Mouse (Mus musculus) G1E-ER4 (cell line): ENCODE data around the gene Gm28230. TPM values are rescaled to one million over a fixed set of nuclear protein-coding genes. Genes with fewer than 3 reads are reported as not detected.

Source experiments
- GATA1 ChIP-seq: IDR thresholded peaks from one replicate; pipeline ENCODE4 v1.8.0; 2012; ENCODE audit warnings: low read length, inconsistent platforms
- polyA plus RNA-seq: library from polyadenylated mRNA; stranded (reverse); fragments of >175 nt; gene quantifications from 2 replicates; pipeline ENCODE4 v1.2.3, GENCODE M21; 2012

Gene Gm28230
- polyA plus RNA-seq, 1 experiment = not detected

- TF ChIP-seq GATA1 = no peak
Measured at GRCm38 (mm10) chr2:74736688-74737577, 10.4 kb downstream of the Gm28230 start.

- TF ChIP-seq GATA1 = no peak
Measured at GRCm38 (mm10) chr2:74737578-74738070, 11.1 kb downstream of the Gm28230 start.

GRCm38 (mm10) chr2:74738623-74739475 is 12.3 kb downstream of the Gm28230 start:
- TF ChIP-seq GATA1 = no peak

- TF ChIP-seq GATA1 = no peak
Measured at GRCm38 (mm10) chr2:74739476-74739800, 12.9 kb downstream of the Gm28230 start.

GRCm38 (mm10) chr2:74739869-74740268 is 13.3 kb downstream of the Gm28230 start:
- no peak for TF ChIP-seq GATA1

GRCm38 (mm10) chr2:74740311-74741091 is 14.0 kb downstream of the Gm28230 start:
- no peak for TF ChIP-seq GATA1

- no peak for TF ChIP-seq GATA1
Measured at GRCm38 (mm10) chr2:74741252-74741978, 14.9 kb downstream of the Gm28230 start.

- no peak for TF ChIP-seq GATA1
Measured at GRCm38 (mm10) chr2:74741979-74742277, 15.4 kb downstream of the Gm28230 start.

- no peak for TF ChIP-seq GATA1
Measured at GRCm38 (mm10) chr2:74745540-74746297, 19.2 kb downstream of the Gm28230 start.

- TF ChIP-seq GATA1 = no peak
Measured at GRCm38 (mm10) chr2:74746298-74746921, 19.9 kb downstream of the Gm28230 start.

GRCm38 (mm10) chr2:74747006-74747405 is 20.5 kb downstream of the Gm28230 start:
- no peak for TF ChIP-seq GATA1

GRCm38 (mm10) chr2:74747661-74748141 is 21.2 kb downstream of the Gm28230 start:
- TF ChIP-seq GATA1 = no peak

- no peak for TF ChIP-seq GATA1
Measured at GRCm38 (mm10) chr2:74748436-74748995, 22.0 kb downstream of the Gm28230 start.
